In the genomic region with DNA sequence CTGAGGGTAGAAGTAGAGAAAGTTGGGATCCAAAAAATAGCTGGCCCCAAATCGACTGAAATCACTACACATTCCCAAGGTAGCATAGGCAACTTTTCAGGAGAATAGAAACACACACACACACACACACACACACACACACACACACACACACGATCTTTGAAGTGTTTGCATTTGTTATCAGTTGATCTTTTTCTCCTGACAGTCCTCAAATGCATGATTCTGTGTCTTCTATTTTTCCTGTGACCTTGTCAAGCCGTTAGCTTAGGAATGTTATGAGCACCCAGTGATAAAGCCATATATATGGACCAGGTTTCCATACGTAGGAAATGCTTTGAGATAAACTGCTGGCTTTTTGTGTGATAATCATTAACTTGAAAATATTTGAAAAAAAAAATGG, we compare ENCODE assay signal across 44 mouse cellular contexts. TPM values are rescaled to one million over a fixed set of nuclear protein-coding genes. Genes with fewer than 3 reads are reported as not detected.
"Had no signal": no experiment of that assay in that cellular context is flagged by ENCODE, and none has a peak within 500 bp of the region (broad histone marks: within the 10 kb centered on the region; RNA-seq: fewer than 3 reads in every experiment).

No protein-coding gene starts in this region.

- H3K27me3 ChIP-seq: heart, embryonic 12.5 days; heart, embryonic 13.5 days; heart, embryonic 15.5 days; hindbrain, embryonic 12.5 days; hindbrain, embryonic 13.5 days; hindbrain, embryonic 15.5 days; intestine, embryonic 15.5 days; kidney, embryonic 15.5 days had no signal

- H3K9ac ChIP-seq: heart, embryonic 12.5 days; heart, embryonic 13.5 days; heart, embryonic 15.5 days; hindbrain, embryonic 12.5 days; hindbrain, embryonic 13.5 days; hindbrain, embryonic 14.5 days; hindbrain, embryonic 15.5 days; intestine, embryonic 15.5 days; kidney, embryonic 15.5 days had no signal

- DNase-seq: heart, postnatal 10 days; heart, postnatal 14 days; heart, postnatal 36 days; heart, postnatal 4 days; kidney, adult 11 months; kidney, adult 18-20 months; kidney, adult 2 months; kidney, adult 8-10 months; kidney, adult 9 months; kidney, postnatal 10 days; kidney, postnatal 14 days; kidney, postnatal 25 days; kidney, postnatal 36 days; kidney, postnatal 4 days; layer of hippocampus, adult 9-11 months; layer of hippocampus, postnatal 36 days had no signal

- H3K27ac ChIP-seq: heart, embryonic 10.5 days; heart, embryonic 13.5 days; heart, embryonic 15.5 days; hindbrain, embryonic 10.5 days; hindbrain, embryonic 12.5 days; hindbrain, embryonic 13.5 days; hindbrain, embryonic 14.5 days; hindbrain, embryonic 15.5 days; hindbrain, postnatal 0 days; intestine, embryonic 15.5 days; kidney, embryonic 15.5 days; kidney, postnatal 0 days; layer of hippocampus, adult 2 months had no signal

- H3K36me3 ChIP-seq: heart, embryonic 10.5 days; heart, embryonic 12.5 days; heart, embryonic 13.5 days; heart, embryonic 15.5 days; hindbrain, embryonic 10.5 days; hindbrain, embryonic 12.5 days; hindbrain, embryonic 13.5 days; hindbrain, embryonic 15.5 days; intestine, embryonic 15.5 days; kidney, embryonic 15.5 days had no signal

- H3K4me3 ChIP-seq: heart, embryonic 10.5 days; heart, embryonic 12.5 days; heart, embryonic 13.5 days; heart, embryonic 15.5 days; hindbrain, embryonic 10.5 days; hindbrain, embryonic 12.5 days; hindbrain, embryonic 13.5 days; hindbrain, embryonic 15.5 days; intestine, embryonic 15.5 days; kidney, embryonic 15.5 days; layer of hippocampus, adult 2 months had no signal

- H3K4me1 ChIP-seq: heart, embryonic 10.5 days; heart, embryonic 12.5 days; heart, embryonic 15.5 days; hindbrain, embryonic 10.5 days; hindbrain, embryonic 12.5 days; hindbrain, embryonic 13.5 days; hindbrain, embryonic 15.5 days; intestine, embryonic 15.5 days; kidney, embryonic 15.5 days had no signal

RNA-seq across cellular contexts. Expression of a gene that starts 40.1 kb away (rescaled TPM):
- total RNA-seq: hematopoietic stem cell, adult 5-6 weeks; hindbrain, postnatal 0 days; layer of hippocampus, adult 18-20 months; layer of hippocampus, adult 2 months; layer of hippocampus, adult 8-10 months; layer of hippocampus, postnatal 10 days; layer of hippocampus, postnatal 14 days; layer of hippocampus, postnatal 25 days; layer of hippocampus, postnatal 36 days; left cerebral cortex, adult 18-20 months had no signal
- polyA plus RNA-seq: heart, embryonic 15.5 days; heart, embryonic 16.5 days; hindbrain, embryonic 10.5 days; hindbrain, embryonic 11.5 days; hindbrain, embryonic 12.5 days; hindbrain, embryonic 13.5 days; hindbrain, embryonic 14.5 days; hindbrain, embryonic 15.5 days; hindbrain, embryonic 16.5 days; hindbrain, postnatal 0 days; intestine, embryonic 14.5 days; intestine, embryonic 15.5 days; intestine, embryonic 16.5 days; intestine, postnatal 0 days; kidney, embryonic 14.5 days; kidney, embryonic 15.5 days had no signal
